Mouse (Mus musculus) hindbrain, embryonic 15.5 days (tissue): ENCODE results near the gene Mbnl2. TPM values are rescaled to one million over a fixed set of nuclear protein-coding genes. Genes with fewer than 3 reads are reported as not detected.
"Not testable (repeated sequence)": the region's sequence is repeated elsewhere in the genome, so short reads cannot be mapped to it uniquely, and the experiment has no call there.

Experiments used
- ATAC-seq: fragments of 200-750 bp; cut with Nextera tagmentation; 2 replicates; pipeline ENCODE4 v1.8.0; 2017; ENCODE audit warnings: low read depth, moderate number of reproducible peaks, moderate TSS enrichment; ENCODE audit not compliant: low FRiP score
- H3K27ac ChIP-seq: fragments of 300-500 bp; sonication (generic); replicated peaks from 2 replicates; pipeline ENCODE4 v1.5.1; 2015; ENCODE audit warnings: mild to moderate bottlenecking, inconsistent platforms
- H3K27me3 ChIP-seq: fragments of 300-500 bp; sonication (generic); 2 replicates; pipeline ENCODE4 v1.6.1; 2015; ENCODE audit warnings: control low read depth, inconsistent platforms
- H3K36me3 ChIP-seq: fragments of 300-500 bp; sonication (generic); 2 replicates; pipeline ENCODE4 v1.6.1; 2015; ENCODE audit warnings: control low read depth, inconsistent platforms
- H3K4me1 ChIP-seq: fragments of 300-500 bp; sonication (generic); replicated peaks from 2 replicates; pipeline ENCODE4 v1.6.1; 2015; ENCODE audit warnings: control low read depth, inconsistent platforms
- H3K4me2 ChIP-seq: fragments of 300-500 bp; sonication (generic); 2 replicates; pipeline ENCODE4 v1.6.1; 2015; ENCODE audit warnings: moderate library complexity, mild to moderate bottlenecking, inconsistent platforms
- H3K4me3 ChIP-seq: fragments of 300-500 bp; sonication (generic); 2 replicates; pipeline ENCODE4 v1.5.1; 2015; ENCODE audit warnings: mild to moderate bottlenecking, inconsistent platforms
- H3K9ac ChIP-seq: fragments of 300-500 bp; sonication (generic); 2 replicates; pipeline ENCODE4 v1.6.1; 2015; ENCODE audit warnings: inconsistent platforms
- H3K9me3 ChIP-seq: fragments of 300-500 bp; sonication (generic); 2 replicates; pipeline ENCODE4 v1.6.1; 2016; ENCODE audit warnings: control low read depth, inconsistent platforms
- WGBS: fragments of 180-500 bp; shearing (Covaris S2); methylation state at CpG from one replicate; pipeline ENCODE4 v1.1.7; 2015; 5-methylcytosine and 5-hydroxymethylcytosine counted together
- polyA plus RNA-seq: library from polyadenylated mRNA; unstranded; fragments of >200 nt; fragmentation: Nextera tagmentation; extraction: Ambion mirVana; gene quantifications from 2 replicates; pipeline ENCODE4 v1.2.1, GENCODE M21; 2015

The Mbnl2 gene
- polyA plus RNA-seq, 1 experiment from 2014 or later = 25.5 TPM

GRCm38 (mm10) chr14:120357321-120358070 lies 82.0 kb downstream of the Mbnl2 start:
- no peak overlapping the region for H3K4me2 ChIP-seq
- H3K27ac ChIP-seq = no peak overlapping the region
- ATAC-seq = no peak
- H3K4me3 ChIP-seq = no peak overlapping the region
- no peaks in the 10 kb centered on the region for H3K9me3 ChIP-seq
- H3K9ac ChIP-seq = no peak overlapping the region
- WGBS = 96% methylated on average over 19 of the region's 19 CpGs
- no peaks in the 10 kb centered on the region for H3K27me3 ChIP-seq
- no peaks in the 10 kb centered on the region for H3K36me3 ChIP-seq
- peaks cover 22% of the 10 kb centered on the region for H3K4me1 ChIP-seq

DNA sequence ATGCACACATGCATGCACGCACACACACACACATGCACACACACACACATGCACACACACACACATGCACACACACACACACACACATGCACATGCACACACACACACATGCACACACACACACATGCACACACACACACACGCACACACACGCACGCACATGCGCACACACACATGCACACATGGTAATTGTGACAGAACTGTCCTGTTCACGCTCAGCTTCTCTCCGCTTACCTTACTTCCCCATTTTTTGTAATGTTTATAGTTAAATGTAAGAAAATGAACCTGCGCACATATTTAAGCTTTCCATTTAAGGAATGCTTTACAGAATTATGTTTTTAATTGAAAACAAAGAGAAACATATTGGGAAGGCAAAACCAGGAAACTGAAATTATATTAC lies 84.1 kb downstream of the Mbnl2 start:
- 94% methylated on average over 8 of the region's 8 CpGs for WGBS
- not testable (repeated sequence) for H3K36me3 ChIP-seq, H3K9me3 ChIP-seq, H3K27ac ChIP-seq, H3K9ac ChIP-seq, H3K4me2 ChIP-seq, H3K27me3 ChIP-seq, H3K4me1 ChIP-seq, H3K4me3 ChIP-seq, ATAC-seq

GRCm38 (mm10) chr14:120361121-120361520 lies 85.7 kb downstream of the Mbnl2 start:
- Histone ChIP-seq H3K9me3 (no peaks in the 10 kb centered on the region), H3K36me3 (no peaks in the 10 kb centered on the region), H3K27ac (no peak overlapping the region), H3K9ac (no peak overlapping the region), H3K27me3 (no peaks in the 10 kb centered on the region), H3K4me2 (no peak overlapping the region), H3K4me1 (no peaks in the 10 kb centered on the region), H3K4me3 (no peak overlapping the region)
- WGBS = 69% methylated on average over 6 of the region's 6 CpGs
- ATAC-seq = no peak

DNA sequence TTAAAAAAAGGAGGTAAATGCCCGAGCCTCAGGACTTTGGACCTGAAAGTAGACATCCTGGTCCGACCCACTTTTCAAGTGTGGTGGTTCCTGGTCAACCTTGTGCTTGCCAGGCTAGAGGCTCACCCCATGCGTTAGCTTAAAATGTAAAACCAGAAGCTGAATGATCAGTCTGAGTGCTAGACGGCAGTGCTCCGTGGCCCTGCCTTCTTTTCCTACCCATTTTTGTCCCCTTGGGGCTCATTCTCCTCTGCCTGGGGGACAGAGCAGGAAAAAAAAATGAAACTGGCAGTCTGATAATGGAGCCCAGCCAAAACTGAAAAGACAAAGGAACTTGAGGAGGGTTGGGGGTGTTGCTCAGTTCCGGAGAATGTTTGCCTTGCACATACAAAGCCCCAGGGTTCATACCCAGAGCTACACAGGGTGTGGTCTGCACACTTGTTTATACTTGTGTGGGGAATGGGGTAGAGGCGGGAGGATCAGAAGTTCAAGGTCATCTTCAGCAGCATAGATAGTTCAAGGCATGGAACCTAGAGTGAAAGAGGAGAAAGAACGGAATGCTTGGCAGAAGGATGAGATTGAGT lies 87.0 kb downstream of the Mbnl2 start:
- no peak for ATAC-seq
- no peaks in the 10 kb centered on the region for H3K27me3 ChIP-seq
- no peaks in the 10 kb centered on the region for H3K4me1 ChIP-seq
- H3K4me3 ChIP-seq = no peak overlapping the region
- H3K36me3 ChIP-seq = no peaks in the 10 kb centered on the region
- 56% methylated on average over 8 of the region's 8 CpGs for WGBS
- H3K9me3 ChIP-seq = no peaks in the 10 kb centered on the region
- no peak overlapping the region for H3K27ac ChIP-seq
- H3K9ac ChIP-seq = no peak overlapping the region
- no peak overlapping the region for H3K4me2 ChIP-seq

- ATAC-seq = no peak
- Histone ChIP-seq H3K4me1 (no peaks in the 10 kb centered on the region), H3K27me3 (no peaks in the 10 kb centered on the region), H3K4me2 (no peak overlapping the region), H3K4me3 (no peak overlapping the region), H3K9me3 (no peaks in the 10 kb centered on the region), H3K36me3 (no peaks in the 10 kb centered on the region), H3K9ac (no peak overlapping the region), H3K27ac (no peak overlapping the region)
- WGBS = 64% methylated on average over 8 of the region's 8 CpGs
These were observed 87.8 kb downstream of the Mbnl2 start for GRCm38 (mm10) chr14:120363090-120363818.

DNA sequence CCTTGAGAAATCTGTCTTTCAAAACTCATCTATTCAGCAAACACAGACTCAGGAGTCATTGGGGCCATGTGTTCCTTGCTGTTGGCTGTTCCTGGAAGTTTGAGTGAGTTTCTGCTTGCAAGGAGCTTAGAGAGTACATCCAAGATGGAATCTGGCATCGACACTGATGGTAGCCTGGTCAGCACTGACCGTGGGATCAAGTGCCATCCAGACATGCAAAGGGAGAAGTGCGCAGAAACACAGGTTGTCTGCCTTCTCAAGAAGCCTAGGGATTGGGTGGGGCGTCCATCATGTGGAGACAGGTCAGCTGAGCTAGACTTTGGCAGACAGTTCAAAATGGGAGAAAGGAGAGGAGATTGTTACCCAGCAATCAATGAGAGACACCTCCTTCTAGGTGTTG lies 89.6 kb downstream of the Mbnl2 start:
- H3K4me2 ChIP-seq = no peak overlapping the region
- H3K9me3 ChIP-seq = no peaks in the 10 kb centered on the region
- ATAC-seq = no peak
- no peak overlapping the region for H3K27ac ChIP-seq
- WGBS = 92% methylated on average over 4 of the region's 4 CpGs
- H3K36me3 ChIP-seq = no peaks in the 10 kb centered on the region
- H3K9ac ChIP-seq = no peak overlapping the region
- H3K4me1 ChIP-seq = no peaks in the 10 kb centered on the region
- no peaks in the 10 kb centered on the region for H3K27me3 ChIP-seq
- H3K4me3 ChIP-seq = no peak overlapping the region

- 91% methylated on average over 8 of the region's 8 CpGs for WGBS
- Histone ChIP-seq H3K9me3 (no peaks in the 10 kb centered on the region), H3K36me3 (no peaks in the 10 kb centered on the region), H3K9ac (no peak overlapping the region), H3K4me1 (no peaks in the 10 kb centered on the region), H3K4me3 (no peak overlapping the region), H3K4me2 (no peak overlapping the region), H3K27ac (no peak overlapping the region), H3K27me3 (no peaks in the 10 kb centered on the region)
- no peak for ATAC-seq
These were observed 91.5 kb downstream of the Mbnl2 start for GRCm38 (mm10) chr14:120366962-120367361.

- ATAC-seq = no peak
- no peak overlapping the region for H3K27ac ChIP-seq
These were observed 92.1 kb downstream of the Mbnl2 start for GRCm38 (mm10) chr14:120367589-120367988.

DNA sequence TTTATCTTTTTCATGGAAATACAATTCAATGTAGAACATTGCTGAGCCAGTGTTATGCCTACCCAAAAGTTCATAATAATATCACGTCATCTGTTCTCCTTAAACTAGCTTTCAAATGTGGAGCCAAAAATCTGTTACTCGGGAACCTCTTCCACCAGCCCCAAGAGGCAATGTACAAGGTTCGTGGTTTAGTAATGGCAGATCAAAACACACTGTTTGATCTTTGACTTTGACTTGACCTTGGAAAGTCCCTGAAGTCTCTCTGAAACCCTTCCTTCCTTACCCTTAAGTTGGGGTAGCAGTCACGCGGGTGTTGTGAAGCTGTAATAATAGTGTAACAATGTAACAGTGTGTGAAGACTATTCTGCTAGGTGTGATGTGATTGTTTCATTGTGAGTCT lies 93.0 kb downstream of the Mbnl2 start:
- no peaks in the 10 kb centered on the region for H3K36me3 ChIP-seq
- no peak overlapping the region for H3K27ac ChIP-seq
- H3K9ac ChIP-seq = no peak overlapping the region
- 88% methylated on average over 5 of the region's 5 CpGs for WGBS
- H3K4me3 ChIP-seq = no peak overlapping the region
- no peak for ATAC-seq
- no peaks in the 10 kb centered on the region for H3K4me1 ChIP-seq
- no peaks in the 10 kb centered on the region for H3K27me3 ChIP-seq
- H3K9me3 ChIP-seq = no peaks in the 10 kb centered on the region
- no peak overlapping the region for H3K4me2 ChIP-seq

More at GRCm38 (mm10) chr14:120367589-120367988, 92.1 kb downstream of the Mbnl2 start:
- WGBS = 94% methylated on average over 4 of the region's 4 CpGs
- H3K9me3 ChIP-seq = no peaks in the 10 kb centered on the region
- H3K4me2 ChIP-seq = no peak overlapping the region
- no peaks in the 10 kb centered on the region for H3K27me3 ChIP-seq
- H3K36me3 ChIP-seq = no peaks in the 10 kb centered on the region
- H3K4me1 ChIP-seq = no peaks in the 10 kb centered on the region
- H3K4me3 ChIP-seq = no peak overlapping the region
- H3K9ac ChIP-seq = no peak overlapping the region

- Histone ChIP-seq H3K4me3 (no peak overlapping the region), H3K36me3 (no peaks in the 10 kb centered on the region), H3K9ac (no peak overlapping the region), H3K27me3 (no peaks in the 10 kb centered on the region), H3K4me1 (no peaks in the 10 kb centered on the region), H3K9me3 (no peaks in the 10 kb centered on the region), H3K27ac (no peak overlapping the region), H3K4me2 (no peak overlapping the region)
- 85% methylated on average over 8 of the region's 8 CpGs for WGBS
- ATAC-seq = no peak
These were observed 93.5 kb downstream of the Mbnl2 start for GRCm38 (mm10) chr14:120368914-120369391.

GRCm38 (mm10) chr14:120370044-120370443 lies 94.6 kb downstream of the Mbnl2 start:
- H3K4me1 ChIP-seq = no peaks in the 10 kb centered on the region
- no peak overlapping the region for H3K27ac ChIP-seq
- no peaks in the 10 kb centered on the region for H3K36me3 ChIP-seq
- no peaks in the 10 kb centered on the region for H3K9me3 ChIP-seq
- no peak overlapping the region for H3K9ac ChIP-seq
- no peak for ATAC-seq
- no peak overlapping the region for H3K4me2 ChIP-seq
- 80% methylated on average over 14 of the region's 14 CpGs for WGBS
- H3K4me3 ChIP-seq = no peak overlapping the region
- no peaks in the 10 kb centered on the region for H3K27me3 ChIP-seq

- Histone ChIP-seq H3K4me3 (no peak overlapping the region), H3K36me3 (no peaks in the 10 kb centered on the region), H3K9ac (no peak overlapping the region), H3K4me2 (no peak overlapping the region), H3K27ac (no peak overlapping the region), H3K27me3 (no peaks in the 10 kb centered on the region), H3K4me1 (no peaks in the 10 kb centered on the region), H3K9me3 (no peaks in the 10 kb centered on the region)
- 84% methylated on average over 11 of the region's 11 CpGs for WGBS
- ATAC-seq = no peak
These were observed 95.2 kb downstream of the Mbnl2 start for GRCm38 (mm10) chr14:120370631-120371030.
